Mouse (Mus musculus): ENCODE data around the gene Baz2b.

GRCm38 (mm10) chr2:60030991-60031390 is 178.6 kb downstream of the Baz2b start:
- TF ChIP-seq GATA1 (IDR thresholded peaks at IDR 0.05; ENCODE audit: borderline replicate concordance, low read length) (no peak), FLI1 (IDR thresholded peaks at IDR 0.05; ENCODE audit: low read length) (no peak)

Data from megakaryocyte, embryonic 14.5 days (primary cell).